Mouse (Mus musculus) cerebellum, adult 2 months (tissue): ENCODE data around the gene Hyou1.

Source experiments
- CTCF ChIP-seq: fragments of 200-500 bp; IDR thresholded peaks from 2 replicates; pipeline ENCODE4 v1.5.1; 2011; ENCODE audit warnings: low read depth, mild to moderate bottlenecking, control low read depth, low read length, moderate library complexity, borderline replicate concordance; ENCODE audit not compliant: insufficient read depth
- POLR2A ChIP-seq: fragments of 200-500 bp; IDR thresholded peaks from 2 replicates; pipeline ENCODE4 v1.6.1; 2011; ENCODE audit warnings: low read length, control low read depth, borderline replicate concordance; ENCODE audit not compliant: insufficient read depth

DNA sequence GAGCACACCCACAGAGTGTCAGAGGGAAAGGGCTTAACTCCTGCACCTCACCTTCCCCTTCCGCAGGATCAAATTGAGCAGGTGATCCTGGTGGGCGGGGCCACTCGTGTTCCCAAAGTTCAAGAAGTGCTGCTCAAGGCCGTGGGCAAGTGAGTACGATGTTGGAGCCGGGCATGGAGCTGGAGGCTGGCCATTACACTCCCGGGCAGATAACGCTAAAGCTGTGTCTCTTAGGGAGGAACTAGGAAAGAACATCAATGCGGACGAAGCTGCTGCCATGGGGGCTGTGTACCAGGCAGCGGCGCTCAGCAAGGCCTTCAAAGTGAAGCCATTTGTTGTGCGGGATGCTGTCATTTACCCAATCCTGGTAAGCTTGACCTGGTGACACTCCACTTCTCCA, 5.3 kb downstream of the Hyou1 start:
- TF ChIP-seq CTCF: no peak
- TF ChIP-seq POLR2A: no peak
